Mouse (Mus musculus) lung, postnatal 10 days (tissue): ENCODE data around the gene Cebpe.

Source experiments
- DNase-seq: peaks from one replicate; pipeline ENCODE4 v3.0.0; 2021

Cebpe gene

GRCm38 (mm10) chr14:54720654-54721350 lies 8.8 kb upstream of the Cebpe start:
- DNase-seq: no peak

- no peak for DNase-seq
Measured at GRCm38 (mm10) chr14:54720041-54720440, 8.1 kb upstream of the Cebpe start.

GRCm38 (mm10) chr14:54715402-54715801 lies 3.4 kb upstream of the Cebpe start:
- DNase-seq: no peak

GRCm38 (mm10) chr14:54714617-54715081 lies 2.7 kb upstream of the Cebpe start:
- no peak for DNase-seq

GRCm38 (mm10) chr14:54714121-54714520 lies 2.1 kb upstream of the Cebpe start:
- DNase-seq: peak; percentile 76

GRCm38 (mm10) chr14:54712861-54713260 lies 887 bp upstream of the Cebpe start:
- DNase-seq: peak; percentile 57

- no peak for DNase-seq
Measured at GRCm38 (mm10) chr14:54709054-54709453, 2.9 kb downstream of the Cebpe start.

GRCm38 (mm10) chr14:54706589-54707320 lies 5.2 kb downstream of the Cebpe start:
- no peak for DNase-seq

GRCm38 (mm10) chr14:54705844-54706243 lies 6.1 kb downstream of the Cebpe start:
- no peak for DNase-seq

- no peak for DNase-seq
Measured at GRCm38 (mm10) chr14:54703207-54703606, 8.8 kb downstream of the Cebpe start.

- peak; percentile 92 for DNase-seq
Measured at GRCm38 (mm10) chr14:54701298-54701697, 10.7 kb downstream of the Cebpe start.

- DNase-seq: no peak
Measured at GRCm38 (mm10) chr14:54699586-54699985, 12.4 kb downstream of the Cebpe start.

- no peak for DNase-seq
Measured at GRCm38 (mm10) chr14:54698733-54699132, 13.2 kb downstream of the Cebpe start, which contains the start of gene Gm29776. TSS of gene Gm29776 (minus strand) at chr14:54698833.

GRCm38 (mm10) chr14:54696752-54697151 lies 15.2 kb downstream of the Cebpe start:
- no peak for DNase-seq

GRCm38 (mm10) chr14:54695042-54695441 lies 16.9 kb downstream of the Cebpe start:
- no peak for DNase-seq

GRCm38 (mm10) chr14:54687251-54687650 lies 24.7 kb downstream of the Cebpe start:
- DNase-seq: no peak

GRCm38 (mm10) chr14:54686522-54687143 lies 25.3 kb downstream of the Cebpe start, which contains the start of gene Acin1:
TSS of gene Acin1 (minus strand) at chr14:54686931.
- peak; percentile 100 for DNase-seq

- DNase-seq: peak; percentile 88
Measured at GRCm38 (mm10) chr14:54686063-54686521, 25.9 kb downstream of the Cebpe start, which contains the start of gene 1700123O20Rik. TSS of gene 1700123O20Rik (plus strand) at chr14:54686216.

GRCm38 (mm10) chr14:54685471-54685870 lies 26.5 kb downstream of the Cebpe start:
- DNase-seq: no peak

- DNase-seq: no peak
Measured at GRCm38 (mm10) chr14:54682396-54682795, 29.6 kb downstream of the Cebpe start.

- DNase-seq: no peak
Measured at GRCm38 (mm10) chr14:54678657-54679304, 33.2 kb downstream of the Cebpe start.

- DNase-seq: no peak
Measured at GRCm38 (mm10) chr14:54676290-54676689, 35.7 kb downstream of the Cebpe start.

GRCm38 (mm10) chr14:54674317-54674716 lies 37.7 kb downstream of the Cebpe start:
- DNase-seq: peak; percentile 27
